Mouse (Mus musculus): ENCODE measurements at regions not wholly inside any gene's neighbourhood (a gene's known extent, or its start where the extent isn't known, plus 50 kb on each side); places are given as distances from the start of the nearest gene placed in this dataset.

- 35% methylated on average over 17 of the region's 17 CpGs for WGBS (ENCODE audit: insufficient replicate concordance)
- Histone ChIP-seq H3K9me3 (replicated peaks; ENCODE audit: control insufficient read depth, low read length) (no peaks in the 10 kb centered on the region), H3K4me3 (ENCODE audit: low read depth, low read length) (no peak overlapping the region), H3K36me3 (ENCODE audit: control insufficient read depth, insufficient read depth) (no peaks in the 10 kb centered on the region), H3K9ac (ENCODE audit: low read depth, low read length) (no peak overlapping the region), H3K4me1 (ENCODE audit: control insufficient read depth, low read depth, low read length) (peaks cover 2% of the 10 kb centered on the region; the same call in 1 of the 2 replicates), H3K27ac (ENCODE audit: low read length) (peak overlapping the region; percentile 35; the same call in 1 of the 2 replicates), H3K27me3 (ENCODE audit: control insufficient read depth, insufficient read depth, low read depth, low read length) (no peaks in the 10 kb centered on the region), H3K4me2 (ENCODE audit: low read depth, low read length) (0 out of 2 replicates have a peak overlapping the region, but pooled peaks have one; percentile 8)
- no peak for ATAC-seq (ENCODE audit: low read depth)
Measured at GRCm38 (mm10) chr12:69474916-69475661, 102.8 kb upstream of the Gm9887 start.

DNA sequence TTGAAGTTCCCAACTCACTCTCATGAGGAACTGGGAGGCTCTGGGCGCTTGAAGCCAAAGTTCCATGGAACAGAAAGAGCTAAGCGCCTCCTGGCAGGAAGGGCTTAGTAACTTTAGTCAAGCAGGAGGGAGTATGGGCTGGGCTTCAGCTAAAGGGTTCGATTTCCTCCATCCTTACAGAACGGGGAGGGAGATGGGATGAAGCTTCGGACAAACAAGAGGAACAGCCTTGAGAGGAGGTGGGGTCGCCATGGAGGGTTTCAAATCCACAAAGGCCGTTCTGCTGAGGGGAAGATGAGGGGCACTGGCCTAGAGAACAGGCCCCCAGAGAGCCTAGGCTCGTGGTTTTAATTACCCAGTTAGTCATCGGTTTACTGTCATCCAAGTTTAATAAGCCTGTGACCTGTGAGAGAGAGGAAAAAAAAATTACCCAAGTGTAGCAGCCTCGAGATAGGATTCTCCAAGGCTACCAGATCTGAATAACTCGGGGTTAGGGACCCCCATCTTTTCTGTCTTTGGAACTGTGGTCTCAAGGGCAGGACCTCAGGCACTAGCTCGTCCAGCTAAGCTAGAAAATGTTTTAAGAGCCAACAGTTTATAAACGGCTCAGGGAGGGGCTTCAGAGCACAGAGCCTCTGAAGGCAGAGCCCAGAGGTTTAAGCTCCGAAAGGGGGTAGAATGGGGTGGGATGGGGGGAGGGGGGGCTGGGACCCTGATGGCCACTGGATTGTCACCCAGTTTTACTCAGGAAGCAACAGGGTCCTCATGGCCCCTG lies 102.1 kb upstream of the Gm9887 start:
- no peak overlapping the region for H3K4me3 ChIP-seq (ENCODE audit: low read depth, low read length)
- H3K4me2 ChIP-seq (ENCODE audit: low read depth, low read length): no peak overlapping the region
- H3K27me3 ChIP-seq (ENCODE audit: control insufficient read depth, insufficient read depth, low read depth, low read length): no peaks in the 10 kb centered on the region
- no peak for ATAC-seq (ENCODE audit: low read depth)
- peaks cover 2% of the 10 kb centered on the region; the same call in 1 of the 2 replicates for H3K4me1 ChIP-seq (ENCODE audit: control insufficient read depth, low read depth, low read length)
- no peaks in the 10 kb centered on the region for H3K9me3 ChIP-seq (replicated peaks; ENCODE audit: control insufficient read depth, low read length)
- WGBS (ENCODE audit: insufficient replicate concordance): 54% methylated on average over 14 of the region's 14 CpGs
- H3K27ac ChIP-seq (ENCODE audit: low read length): no peak overlapping the region; the same call in none of the 2 replicates
- H3K36me3 ChIP-seq (ENCODE audit: control insufficient read depth, insufficient read depth): no peaks in the 10 kb centered on the region
- no peak overlapping the region; the same call in 1 of the 2 replicates for H3K9ac ChIP-seq (ENCODE audit: low read depth, low read length)

GRCm38 (mm10) chr12:69473379-69474057 lies 101.3 kb upstream of the Gm9887 start:
- H3K9me3 ChIP-seq (replicated peaks; ENCODE audit: control insufficient read depth, low read length): no peaks in the 10 kb centered on the region
- no peak overlapping the region for H3K27ac ChIP-seq (ENCODE audit: low read length)
- H3K36me3 ChIP-seq (ENCODE audit: control insufficient read depth, insufficient read depth): no peaks in the 10 kb centered on the region
- peaks cover 2% of the 10 kb centered on the region; the same call in 1 of the 2 replicates for H3K4me1 ChIP-seq (ENCODE audit: control insufficient read depth, low read depth, low read length)
- no peak overlapping the region for H3K9ac ChIP-seq (ENCODE audit: low read depth, low read length)
- no peaks in the 10 kb centered on the region for H3K27me3 ChIP-seq (ENCODE audit: control insufficient read depth, insufficient read depth, low read depth, low read length)
- no peak for ATAC-seq (ENCODE audit: low read depth)
- H3K4me2 ChIP-seq (ENCODE audit: low read depth, low read length): no peak overlapping the region
- WGBS (ENCODE audit: insufficient replicate concordance): 72% methylated on average over 13 of the region's 13 CpGs
- no peak overlapping the region for H3K4me3 ChIP-seq (ENCODE audit: low read depth, low read length)

GRCm38 (mm10) chr12:69472912-69473311 lies 100.7 kb upstream of the Gm9887 start:
- Histone ChIP-seq H3K36me3 (ENCODE audit: control insufficient read depth, insufficient read depth) (no peaks in the 10 kb centered on the region), H3K9me3 (replicated peaks; ENCODE audit: control insufficient read depth, low read length) (no peaks in the 10 kb centered on the region), H3K27me3 (ENCODE audit: control insufficient read depth, insufficient read depth, low read depth, low read length) (no peaks in the 10 kb centered on the region), H3K27ac (ENCODE audit: low read length) (no peak overlapping the region), H3K9ac (ENCODE audit: low read depth, low read length) (no peak overlapping the region), H3K4me1 (ENCODE audit: control insufficient read depth, low read depth, low read length) (peaks cover 2% of the 10 kb centered on the region; the same call in 1 of the 2 replicates), H3K4me2 (ENCODE audit: low read depth, low read length) (no peak overlapping the region), H3K4me3 (ENCODE audit: low read depth, low read length) (no peak overlapping the region)
- no peak for ATAC-seq (ENCODE audit: low read depth)
- WGBS (ENCODE audit: insufficient replicate concordance): 96% methylated on average over 9 of the region's 9 CpGs

DNA sequence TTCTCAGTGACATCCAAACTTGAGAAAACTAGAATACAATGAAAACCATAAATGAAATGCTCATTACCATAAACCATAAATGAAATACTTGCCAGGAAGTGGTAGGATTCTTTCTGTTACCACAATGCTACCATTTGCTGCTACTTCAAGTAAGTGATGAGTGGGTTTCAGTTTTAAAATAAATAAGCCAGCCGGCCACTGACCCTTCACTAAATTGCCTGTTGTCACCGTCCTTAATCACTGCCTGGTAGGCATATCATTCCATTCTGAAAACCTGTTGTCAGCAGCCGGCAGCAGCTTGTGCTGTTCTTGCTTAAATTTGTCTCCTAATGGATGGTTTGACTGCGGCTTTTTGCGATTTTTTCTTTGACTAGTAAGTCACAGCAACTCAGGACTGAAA lies 99.6 kb upstream of the Gm9887 start:
- WGBS (ENCODE audit: insufficient replicate concordance): 67% methylated on average over 5 of the region's 5 CpGs
- Histone ChIP-seq H3K9ac (ENCODE audit: low read depth, low read length) (no peak overlapping the region), H3K4me1 (ENCODE audit: control insufficient read depth, low read depth, low read length) (peaks cover 2% of the 10 kb centered on the region; the same call in 1 of the 2 replicates), H3K27me3 (ENCODE audit: control insufficient read depth, insufficient read depth, low read depth, low read length) (no peaks in the 10 kb centered on the region), H3K4me3 (ENCODE audit: low read depth, low read length) (no peak overlapping the region), H3K9me3 (replicated peaks; ENCODE audit: control insufficient read depth, low read length) (no peaks in the 10 kb centered on the region), H3K36me3 (ENCODE audit: control insufficient read depth, insufficient read depth) (no peaks in the 10 kb centered on the region), H3K27ac (ENCODE audit: low read length) (no peak overlapping the region), H3K4me2 (ENCODE audit: low read depth, low read length) (no peak overlapping the region)
- ATAC-seq (ENCODE audit: low read depth): no peak

GRCm38 (mm10) chr12:69469004-69469403 lies 96.7 kb upstream of the Gm9887 start:
- WGBS (ENCODE audit: insufficient replicate concordance): 61% methylated on average over 6 of the region's 6 CpGs
- Histone ChIP-seq H3K4me3 (ENCODE audit: low read depth, low read length) (no peak overlapping the region), H3K9ac (ENCODE audit: low read depth, low read length) (no peak overlapping the region), H3K4me1 (ENCODE audit: control insufficient read depth, low read depth, low read length) (no peaks in the 10 kb centered on the region), H3K36me3 (ENCODE audit: control insufficient read depth, insufficient read depth) (no peaks in the 10 kb centered on the region), H3K27ac (ENCODE audit: low read length) (no peak overlapping the region), H3K27me3 (ENCODE audit: control insufficient read depth, insufficient read depth, low read depth, low read length) (no peaks in the 10 kb centered on the region), H3K9me3 (replicated peaks; ENCODE audit: control insufficient read depth, low read length) (no peaks in the 10 kb centered on the region), H3K4me2 (ENCODE audit: low read depth, low read length) (no peak overlapping the region)
- ATAC-seq (ENCODE audit: low read depth): no peak

GRCm38 (mm10) chr12:69467363-69467762 lies 95.1 kb upstream of the Gm9887 start:
- H3K9ac ChIP-seq (ENCODE audit: low read depth, low read length): no peak overlapping the region
- 62% methylated on average over 4 of the region's 4 CpGs for WGBS (ENCODE audit: insufficient replicate concordance)
- no peak for ATAC-seq (ENCODE audit: low read depth)
- no peaks in the 10 kb centered on the region for H3K9me3 ChIP-seq (replicated peaks; ENCODE audit: control insufficient read depth, low read length)
- no peak overlapping the region for H3K4me2 ChIP-seq (ENCODE audit: low read depth, low read length)
- peaks cover 4% of the 10 kb centered on the region for H3K4me1 ChIP-seq (ENCODE audit: control insufficient read depth, low read depth, low read length)
- H3K36me3 ChIP-seq (ENCODE audit: control insufficient read depth, insufficient read depth): no peaks in the 10 kb centered on the region
- H3K4me3 ChIP-seq (ENCODE audit: low read depth, low read length): no peak overlapping the region
- no peaks in the 10 kb centered on the region for H3K27me3 ChIP-seq (ENCODE audit: control insufficient read depth, insufficient read depth, low read depth, low read length)
- H3K27ac ChIP-seq (ENCODE audit: low read length): no peak overlapping the region

GRCm38 (mm10) chr12:69464906-69465305 lies 92.6 kb upstream of the Gm9887 start:
- peaks cover 8% of the 10 kb centered on the region for H3K4me1 ChIP-seq (ENCODE audit: control insufficient read depth, low read depth, low read length)
- no peak overlapping the region for H3K9ac ChIP-seq (ENCODE audit: low read depth, low read length)
- 72% methylated on average over 8 of the region's 8 CpGs for WGBS (ENCODE audit: insufficient replicate concordance)
- H3K4me3 ChIP-seq (ENCODE audit: low read depth, low read length): no peak overlapping the region
- H3K27ac ChIP-seq (ENCODE audit: low read length): no peak overlapping the region
- no peak for ATAC-seq (ENCODE audit: low read depth)
- H3K27me3 ChIP-seq (ENCODE audit: control insufficient read depth, insufficient read depth, low read depth, low read length): no peaks in the 10 kb centered on the region
- no peaks in the 10 kb centered on the region for H3K9me3 ChIP-seq (replicated peaks; ENCODE audit: control insufficient read depth, low read length)
- H3K4me2 ChIP-seq (ENCODE audit: low read depth, low read length): no peak overlapping the region
- H3K36me3 ChIP-seq (ENCODE audit: control insufficient read depth, insufficient read depth): no peaks in the 10 kb centered on the region

All from liver, embryonic 16.5 days (tissue).